Mouse (Mus musculus) MEL (cell line): ENCODE measurements at regions not wholly inside any gene's neighbourhood (a gene's known extent, or its start where the extent isn't known, plus 50 kb on each side); places are given as distances from the start of the nearest gene placed in this dataset.

ENCODE experiments used
- CTCF ChIP-seq, 3 experiments: IDR thresholded peaks in 2 of 3; conservative IDR thresholded peaks in 1 of 3; 2 replicates each; pipeline ENCODE4 v1.5.1; 2011 to 2012; ENCODE audit warnings: low read length in 3 of 3, low read depth in 2 of 3, mild to moderate bottlenecking in 2 of 3, improper control_type of control experiment in 1 of 3, inconsistent platforms in 1 of 3, mixed read lengths in 1 of 3, moderate library complexity in 1 of 3; ENCODE audit not compliant: control insufficient read depth in 1 of 3, insufficient read depth in 1 of 3, poor library complexity in 1 of 3, severe bottlenecking in 1 of 3
- NRF1 ChIP-seq: IDR thresholded peaks from 2 replicates; pipeline ENCODE4 v1.6.1; 2014; ENCODE audit warnings: low read depth, mild to moderate bottlenecking, inconsistent platforms, low read length, improper control_type of control experiment, moderate library complexity; ENCODE audit not compliant: poor library complexity, insufficient read depth, severe bottlenecking
- TAL1 ChIP-seq: IDR thresholded peaks from 2 replicates; pipeline ENCODE4 v1.6.1; 2012; ENCODE audit warnings: mild to moderate bottlenecking, inconsistent platforms, low read length, moderate library complexity, mixed read lengths
- TBP ChIP-seq: IDR thresholded peaks from 2 replicates; pipeline ENCODE4 v1.8.0; 2011; ENCODE audit warnings: low read depth, low read length, improper control_type of control experiment

GRCm38 (mm10) chr8:40071131-40071530, 603.7 kb upstream of the Adam24 start:
- no peak for TF ChIP-seq TAL1
- no peak for TF ChIP-seq CTCF (IDR thresholded peaks at IDR 0.05 in 2 of 3, conservative IDR thresholded peaks at IDR 0.05 in 1 of 3; ENCODE audit: control insufficient read depth in 1 of 3, insufficient read depth in 1 of 3, low read depth in 2 of 3, low read length in 3 of 3, poor library complexity in 1 of 3, severe bottlenecking in 1 of 3)
- no peak for TF ChIP-seq NRF1
- TF ChIP-seq TBP = no peak
